Mouse (Mus musculus): Measurements from ENCODE around the gene Lrrc29. TPM values are rescaled to one million over a fixed set of nuclear protein-coding genes. Genes with fewer than 3 reads are reported as not detected.
A peak's percentile ranks its signal among the peaks of the same experiment; 100 is the strongest.

The Lrrc29 gene
- polyA plus RNA-seq, 1 experiment from 2014 or later, result 1.2 TPM

DNA sequence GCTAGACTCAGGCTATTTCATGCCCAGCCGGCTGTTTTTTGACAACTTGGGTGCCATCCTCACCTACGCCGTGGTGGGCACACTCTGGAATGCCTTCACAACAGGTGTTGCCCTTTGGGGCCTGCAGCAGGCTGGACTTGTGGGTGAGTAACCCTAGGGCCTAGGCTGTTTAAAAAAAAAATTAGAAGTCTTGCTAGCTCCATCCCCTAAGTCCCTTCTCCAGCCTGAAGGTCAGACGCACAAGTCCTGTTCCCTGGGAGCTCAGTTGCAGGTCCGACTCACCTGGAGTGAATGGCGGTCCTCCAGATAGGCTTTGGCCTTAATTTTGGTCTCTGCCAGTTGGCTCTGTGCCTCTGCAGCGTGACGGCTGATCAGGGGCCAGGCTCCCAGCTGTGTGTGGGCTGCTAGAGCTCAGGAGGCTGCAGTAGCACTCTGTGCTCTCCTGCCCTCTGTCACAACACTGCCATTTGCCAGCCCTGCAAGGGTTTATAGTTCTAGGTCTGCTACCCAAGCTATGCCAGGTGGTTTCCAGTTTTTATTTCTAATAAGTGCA is 27.6 kb upstream of the Lrrc29 start:
- WGBS, result 80% methylated on average over 8 of the region's 8 CpGs
- no peak overlapping the region for H3K4me3 ChIP-seq
- no peak for ATAC-seq (ENCODE audit: low FRiP score, low read depth)

DNA sequence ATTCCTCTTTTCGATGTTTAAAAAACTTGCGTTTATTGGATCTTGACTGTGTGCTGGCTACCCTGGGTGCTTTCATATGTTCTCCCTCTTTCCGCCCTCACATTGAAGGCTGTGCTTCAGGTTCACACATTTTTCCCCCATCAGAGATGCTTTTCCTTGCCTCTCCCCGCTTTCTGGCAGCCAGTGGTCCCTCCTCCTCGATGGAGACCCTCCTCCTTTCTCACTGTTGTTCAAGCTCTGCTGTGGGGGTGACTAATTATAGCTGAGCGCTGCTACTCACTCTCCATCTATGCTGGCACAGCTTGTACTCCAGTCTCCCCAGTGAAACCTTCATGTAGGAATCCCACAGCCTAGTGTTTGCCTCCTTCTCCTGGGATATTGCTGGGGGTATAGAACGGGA is 24.1 kb upstream of the Lrrc29 start:
- 50% methylated on average over 7 of the region's 7 CpGs for WGBS
- Histone ChIP-seq H3K9me3 (no peaks in the 10 kb centered on the region), H3K27me3 (peaks cover 25% of the 10 kb centered on the region), H3K9ac (replicated peaks) (no peak overlapping the region), H3K4me3 (peak overlapping the region; percentile 57), H3K27ac (replicated peaks) (no peak overlapping the region), H3K36me3 (no peaks in the 10 kb centered on the region), H3K4me1 (peaks cover 41% of the 10 kb centered on the region), H3K4me2 (replicated peaks) (peak overlapping the region; percentile 89)
- ATAC-seq (ENCODE audit: low FRiP score, low read depth), result no peak

More for the DNA sequence above, 27.6 kb upstream of the Lrrc29 start:
- Histone ChIP-seq H3K27ac (replicated peaks) (no peak overlapping the region), H3K36me3 (peaks cover 3% of the 10 kb centered on the region; the same call in 1 of the 2 replicates), H3K4me1 (peaks cover 16% of the 10 kb centered on the region), H3K27me3 (peaks cover 9% of the 10 kb centered on the region), H3K4me2 (replicated peaks) (no peak overlapping the region), H3K9ac (replicated peaks) (no peak overlapping the region), H3K9me3 (no peaks in the 10 kb centered on the region)

DNA sequence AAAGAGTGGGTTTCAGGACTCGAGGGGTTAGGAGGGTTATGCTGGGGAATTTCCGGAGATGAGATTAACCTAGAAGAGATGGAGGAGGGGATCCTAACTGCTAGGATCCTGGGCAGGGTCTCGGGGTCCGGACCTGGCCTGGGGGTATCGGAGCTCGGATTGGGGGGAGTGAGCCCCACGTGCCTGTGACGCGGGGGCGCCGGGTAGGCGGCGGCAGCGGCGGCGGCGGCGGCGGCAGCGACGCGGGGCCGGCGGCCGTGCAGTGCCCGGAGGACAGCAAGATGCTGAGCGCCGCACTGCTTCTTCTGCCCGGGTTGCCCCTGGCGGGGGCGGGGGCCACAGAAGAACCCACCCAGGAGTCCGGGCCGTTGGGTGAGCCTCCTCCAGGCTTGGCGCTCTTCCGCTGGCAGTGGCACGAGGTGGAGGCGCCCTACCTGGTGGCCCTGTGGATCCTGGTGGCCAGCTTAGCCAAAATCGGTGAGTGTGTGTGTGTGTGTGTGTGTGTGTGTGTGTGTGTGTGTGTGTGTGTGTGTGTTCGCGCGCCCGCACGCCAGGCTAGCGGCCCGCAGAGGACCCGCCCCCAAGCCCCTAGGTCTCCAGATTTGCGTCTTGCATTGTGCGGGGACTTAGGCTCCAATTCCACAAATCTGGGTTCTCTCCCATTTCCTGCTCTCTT is 23.2 kb upstream of the Lrrc29 start:
- H3K27ac ChIP-seq (replicated peaks), result peak overlapping the region; percentile 65
- H3K9ac ChIP-seq (replicated peaks), result peak overlapping the region; percentile 70
- H3K4me1 ChIP-seq, result peaks cover 41% of the 10 kb centered on the region
- peak overlapping the region; percentile 57 for H3K4me3 ChIP-seq
- H3K4me2 ChIP-seq (replicated peaks), result peak overlapping the region; percentile 89
- ATAC-seq (ENCODE audit: low FRiP score, low read depth), result peak; percentile 25
- no peaks in the 10 kb centered on the region for H3K36me3 ChIP-seq
- WGBS, result 1% methylated on average over 30 of the region's 48 CpGs
- no peaks in the 10 kb centered on the region for H3K9me3 ChIP-seq
- H3K27me3 ChIP-seq, result peaks cover 25% of the 10 kb centered on the region

DNA sequence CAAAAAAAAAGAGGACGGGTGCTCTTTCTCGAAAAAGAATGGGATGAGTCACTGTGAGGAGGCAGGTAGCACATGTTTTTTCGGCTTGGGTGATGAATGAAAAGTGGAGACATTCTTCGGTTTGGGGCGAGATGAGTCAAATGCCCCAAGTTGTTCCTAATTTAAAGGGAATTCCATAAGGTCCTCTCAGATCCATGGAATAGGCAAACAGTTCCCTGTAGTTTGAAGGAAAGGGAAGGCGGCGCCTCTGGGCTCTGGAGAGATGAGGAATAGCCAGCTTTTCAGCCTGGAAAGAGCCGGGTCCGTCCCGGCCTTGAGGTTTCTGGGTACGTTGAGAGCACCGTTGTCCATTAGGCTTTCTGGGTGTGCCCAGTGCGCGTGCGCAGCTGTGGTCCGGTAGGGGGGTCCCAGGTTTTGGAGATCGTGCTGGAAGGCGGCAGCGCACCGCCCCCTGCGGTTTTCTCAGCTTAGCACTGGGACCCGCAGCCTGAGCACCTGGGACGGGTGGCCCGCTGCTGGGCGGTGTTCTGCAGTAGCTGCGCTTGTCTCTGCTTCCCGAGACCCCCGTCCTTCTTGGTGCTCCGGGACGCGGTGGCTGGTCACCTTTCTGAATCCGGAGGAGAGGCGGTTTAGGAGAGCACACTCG is 22.5 kb upstream of the Lrrc29 start, which contains the start of gene Slc9a5:
Slc9a5 (plus strand) TSS at position 394 of the 646 bp plus-strand sequence.
- peak within 1 kb of the TSS; percentile 70 for H3K9ac ChIP-seq (replicated peaks)
- peak within 1 kb of the TSS; percentile 65 for H3K27ac ChIP-seq (replicated peaks)
- H3K36me3 ChIP-seq, result no peaks in the 10 kb centered on the region
- WGBS, result under 1% methylated on average over 34 of the region's 34 CpGs
- H3K27me3 ChIP-seq, result peaks cover 25% of the 10 kb centered on the region
- H3K4me1 ChIP-seq, result peaks cover 41% of the 10 kb centered on the region
- no peaks in the 10 kb centered on the region for H3K9me3 ChIP-seq
- ATAC-seq (ENCODE audit: low FRiP score, low read depth), result peak; percentile 38
- H3K4me3 ChIP-seq, result peak within 1 kb of the TSS; percentile 57
- H3K4me2 ChIP-seq (replicated peaks), result peak within 1 kb of the TSS; percentile 89

DNA sequence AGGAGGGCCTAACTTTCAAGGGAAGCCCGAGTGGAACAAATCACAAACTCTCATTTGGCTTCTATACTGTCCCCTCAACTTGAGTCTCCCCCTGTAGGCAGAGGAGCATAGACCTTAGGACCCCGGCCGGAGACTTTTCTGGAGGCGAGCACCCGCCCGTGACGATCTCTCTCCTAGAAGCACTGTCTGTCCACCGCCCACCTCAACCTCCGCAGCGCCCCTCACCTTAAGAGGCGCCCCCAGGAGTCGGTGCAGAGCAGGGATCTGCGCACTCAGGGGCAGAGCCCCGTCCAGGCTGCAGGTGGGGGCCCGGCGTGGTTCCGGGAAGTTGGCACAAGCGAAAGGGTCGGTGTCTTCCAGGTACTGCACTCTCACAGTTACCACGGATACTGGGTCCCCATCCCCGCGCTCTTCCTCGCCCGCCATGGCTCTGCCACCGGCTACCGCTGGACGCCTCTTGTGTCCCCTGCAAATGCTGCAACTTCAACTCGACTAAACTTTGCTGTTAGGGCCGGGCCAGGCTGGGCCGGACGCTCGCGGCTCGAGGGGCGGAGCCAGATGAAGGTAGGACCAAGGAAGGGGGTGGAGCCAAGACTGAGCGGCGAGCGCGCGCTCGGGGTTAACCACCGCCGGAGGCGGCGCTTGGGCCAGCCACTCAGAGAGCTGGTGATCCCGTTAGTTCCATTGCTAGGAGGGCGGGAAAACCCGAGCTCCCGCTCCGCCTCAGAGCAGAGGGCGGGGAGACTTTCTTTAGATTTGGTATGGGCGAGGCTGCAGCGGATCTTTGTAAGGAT is 21.5 kb upstream of the Lrrc29 start, which contains the start of gene Fhod1:
Fhod1 (minus strand) TSS at position 526 of the 794 bp plus-strand sequence.
- Histone ChIP-seq H3K27ac (replicated peaks) (peak within 1 kb of the TSS; percentile 65), H3K4me3 (peak within 1 kb of the TSS; percentile 57), H3K9ac (replicated peaks) (peak within 1 kb of the TSS; percentile 70), H3K9me3 (no peaks in the 10 kb centered on the region), H3K36me3 (no peaks in the 10 kb centered on the region), H3K4me2 (replicated peaks) (peak within 1 kb of the TSS; percentile 89), H3K4me1 (peaks cover 41% of the 10 kb centered on the region), H3K27me3 (peaks cover 25% of the 10 kb centered on the region)
- under 1% methylated on average over 53 of the region's 53 CpGs for WGBS
- ATAC-seq (ENCODE audit: low FRiP score, low read depth), result peak; percentile 87

DNA sequence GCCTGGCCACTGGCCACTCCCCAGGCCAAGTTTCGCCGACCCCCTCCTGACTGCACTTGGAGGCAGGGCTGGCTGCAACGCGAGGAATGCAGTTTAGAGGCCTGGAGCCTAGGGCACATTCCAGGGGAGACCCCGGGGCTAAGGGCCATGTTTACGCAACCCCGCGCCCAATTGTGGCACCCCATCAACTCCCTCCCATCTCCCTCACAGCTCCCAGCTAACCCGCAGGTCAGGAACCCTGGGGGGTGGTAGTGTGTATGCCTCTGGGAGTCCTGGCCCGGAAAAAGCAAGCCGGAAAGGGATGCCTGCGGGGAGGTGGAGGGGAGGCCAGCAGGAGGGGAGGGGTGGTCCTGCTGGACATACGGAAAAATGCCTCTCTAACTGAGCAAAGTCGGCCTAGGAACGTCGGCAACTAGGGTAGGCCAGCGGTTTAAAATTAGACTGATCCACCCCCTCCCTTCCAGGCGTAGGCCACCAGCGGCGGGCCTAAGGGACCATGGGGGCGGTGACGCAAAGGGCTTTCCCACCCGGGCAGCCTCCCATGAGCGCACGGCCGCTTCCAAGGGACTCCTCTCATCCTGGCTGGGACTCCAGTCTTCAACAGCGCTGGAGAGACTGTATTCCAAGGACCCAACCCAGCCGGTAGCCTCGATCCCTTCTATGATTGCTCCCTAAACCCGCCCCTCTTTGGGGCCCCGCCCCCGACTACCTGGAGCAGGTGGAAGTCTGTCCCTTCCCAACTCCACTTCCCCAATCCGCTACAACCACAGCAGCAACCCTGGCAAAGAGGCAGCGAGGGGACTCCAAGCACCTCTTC is 20.7 kb upstream of the Lrrc29 start:
- peaks cover 41% of the 10 kb centered on the region for H3K4me1 ChIP-seq
- peak overlapping the region; percentile 58 for H3K9ac ChIP-seq (replicated peaks)
- WGBS, result 2% methylated on average over 34 of the region's 34 CpGs
- H3K9me3 ChIP-seq, result no peaks in the 10 kb centered on the region
- H3K4me3 ChIP-seq, result peak overlapping the region; percentile 57
- H3K27ac ChIP-seq (replicated peaks), result 0 out of 2 replicates have a peak overlapping the region, but pooled peaks have one; percentile 49
- H3K27me3 ChIP-seq, result peaks cover 25% of the 10 kb centered on the region
- peak; percentile 24 for ATAC-seq (ENCODE audit: low FRiP score, low read depth)
- H3K4me2 ChIP-seq (replicated peaks), result peak overlapping the region; percentile 89
- no peaks in the 10 kb centered on the region for H3K36me3 ChIP-seq

DNA sequence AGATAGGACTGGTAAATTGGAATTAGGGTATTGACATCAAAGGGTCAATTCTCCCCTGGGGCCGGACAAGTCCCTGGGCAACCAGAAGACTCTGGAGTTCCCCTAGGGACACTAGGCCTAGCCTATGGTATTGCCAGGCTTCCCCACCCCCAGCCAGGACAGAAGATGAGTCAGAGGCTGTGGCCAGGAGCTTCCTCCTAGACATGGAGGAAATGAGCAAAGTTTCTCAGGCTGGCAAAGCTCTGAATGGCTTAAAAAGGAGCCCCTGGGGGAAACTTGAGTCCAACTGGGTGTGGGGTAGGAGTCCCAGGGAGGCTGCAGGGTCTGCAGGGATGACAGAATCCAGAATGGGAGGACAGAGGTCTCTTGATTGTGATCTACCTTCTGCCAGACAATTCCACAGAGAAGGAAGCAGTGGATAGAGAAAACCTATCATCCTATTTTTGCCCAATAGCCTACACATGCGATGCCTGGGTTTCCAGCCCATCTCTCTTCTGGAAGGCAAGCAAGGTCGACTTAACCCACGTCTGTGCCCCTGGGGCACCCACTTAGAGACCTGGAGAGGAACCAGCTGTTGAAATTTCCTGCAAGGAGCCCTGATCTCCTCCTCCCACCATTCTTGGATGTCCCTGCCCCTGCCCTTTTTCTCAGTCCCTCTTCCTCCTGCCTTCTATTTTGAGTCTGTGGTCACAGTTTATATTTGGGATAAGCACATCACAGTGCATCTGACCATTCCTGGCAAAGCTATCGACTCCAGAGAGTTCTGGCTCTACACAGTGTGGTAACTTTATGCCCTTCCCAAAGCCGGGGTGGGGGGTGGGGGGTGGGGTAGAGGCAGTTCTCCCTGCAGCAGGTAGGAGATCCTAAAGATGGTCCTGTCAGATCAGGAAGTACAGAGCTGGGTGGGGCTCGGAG is 19.2 kb upstream of the Lrrc29 start:
- no peak for ATAC-seq (ENCODE audit: low FRiP score, low read depth)
- WGBS, result 80% methylated on average over 7 of the region's 7 CpGs
- H3K36me3 ChIP-seq, result no peaks in the 10 kb centered on the region
- no peak overlapping the region for H3K4me3 ChIP-seq
- H3K4me2 ChIP-seq (replicated peaks), result no peak overlapping the region
- peaks cover 37% of the 10 kb centered on the region for H3K4me1 ChIP-seq
- peaks cover 18% of the 10 kb centered on the region for H3K27me3 ChIP-seq
- H3K27ac ChIP-seq (replicated peaks), result no peak overlapping the region
- peak overlapping the region; percentile 29 for H3K9ac ChIP-seq (replicated peaks)
- no peaks in the 10 kb centered on the region for H3K9me3 ChIP-seq

DNA sequence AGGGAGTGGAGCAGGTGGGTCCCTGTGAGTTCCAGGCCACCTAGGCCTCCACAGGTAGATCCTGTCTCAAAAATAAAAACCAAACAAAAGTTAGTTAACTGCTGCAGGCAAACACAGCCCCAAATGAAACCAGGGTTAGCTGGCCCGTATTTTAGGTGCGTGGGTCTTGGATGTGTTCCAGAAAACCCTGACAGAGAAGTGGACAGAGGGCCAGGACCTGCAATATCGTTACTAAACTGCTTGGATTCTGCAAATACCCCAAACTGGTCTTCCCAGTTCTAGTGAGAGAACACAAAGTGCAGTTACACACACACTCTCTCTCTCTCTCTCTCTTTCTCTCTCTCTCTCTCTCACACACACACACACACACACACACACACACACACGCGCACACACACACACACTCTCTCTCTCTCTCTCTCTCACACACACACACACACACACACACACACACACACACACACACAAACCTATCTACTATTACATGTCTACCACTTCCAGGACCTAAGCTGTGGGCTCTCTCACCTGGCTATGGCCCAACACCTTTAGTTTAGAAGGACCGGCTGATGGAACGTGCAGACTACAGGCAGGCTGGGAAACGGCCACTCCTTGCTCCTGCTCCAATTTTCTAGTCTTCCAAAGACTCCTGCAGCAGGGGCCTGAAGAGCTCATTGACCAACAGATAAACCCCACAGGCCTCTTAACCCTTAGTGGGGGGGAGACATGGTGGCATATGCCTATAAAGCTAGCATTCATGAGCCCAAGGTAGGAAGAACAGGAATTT is 17.9 kb upstream of the Lrrc29 start:
- 73% methylated on average over 8 of the region's 8 CpGs for WGBS
- Histone ChIP-seq H3K4me1 (peaks cover 24% of the 10 kb centered on the region), H3K27ac (replicated peaks) (no peak overlapping the region), H3K36me3 (no peaks in the 10 kb centered on the region), H3K4me3 (no peak overlapping the region), H3K27me3 (peaks cover 16% of the 10 kb centered on the region), H3K4me2 (replicated peaks) (no peak overlapping the region), H3K9me3 (no peaks in the 10 kb centered on the region), H3K9ac (replicated peaks) (no peak overlapping the region)
- ATAC-seq (ENCODE audit: low FRiP score, low read depth), result no peak

DNA sequence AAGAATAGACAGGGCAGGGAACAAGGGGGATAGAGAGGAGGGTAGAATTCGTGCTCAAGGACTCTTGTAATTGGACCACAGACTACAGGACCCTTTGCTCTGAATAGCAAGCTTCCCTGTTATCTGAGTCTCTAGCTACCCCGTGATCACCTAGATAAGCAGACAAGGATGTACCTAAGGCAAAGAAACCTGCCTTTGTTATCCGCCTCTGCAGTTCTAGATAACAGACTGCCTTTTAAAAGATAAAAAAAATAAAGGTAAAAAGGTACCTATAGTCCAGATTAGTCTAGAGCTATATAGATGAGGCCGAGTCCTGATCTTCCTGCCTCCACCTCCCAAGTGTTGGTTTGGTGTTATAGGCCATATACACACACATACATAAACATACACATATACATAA is 16.7 kb upstream of the Lrrc29 start:
- Histone ChIP-seq H3K27ac (replicated peaks) (no peak overlapping the region), H3K9me3 (no peaks in the 10 kb centered on the region), H3K36me3 (no peaks in the 10 kb centered on the region), H3K4me1 (peaks cover 21% of the 10 kb centered on the region), H3K4me3 (no peak overlapping the region), H3K27me3 (peaks cover 16% of the 10 kb centered on the region), H3K9ac (replicated peaks) (no peak overlapping the region), H3K4me2 (replicated peaks) (no peak overlapping the region)
- ATAC-seq (ENCODE audit: low FRiP score, low read depth), result no peak
- 88% methylated on average over 4 of the region's 4 CpGs for WGBS

DNA sequence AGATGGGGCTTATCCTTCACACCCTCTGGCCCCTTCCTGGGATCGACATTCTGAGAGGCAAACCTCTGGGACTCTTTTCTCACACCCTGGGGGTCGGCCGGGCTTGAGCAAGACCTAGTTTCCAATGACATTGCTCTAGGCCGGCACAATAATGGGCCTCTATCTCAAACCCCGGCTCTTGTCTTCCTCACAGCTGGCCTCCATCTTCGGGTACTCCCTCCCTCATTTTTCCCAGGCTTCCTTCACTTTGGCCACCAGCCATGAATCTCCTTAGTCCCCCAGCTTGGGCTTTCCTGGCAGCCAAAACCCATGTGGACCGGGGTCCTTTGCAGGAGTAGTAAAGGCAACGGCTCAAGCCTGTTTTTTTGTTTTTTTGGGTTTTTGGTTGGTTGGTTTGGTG is 15.3 kb upstream of the Lrrc29 start:
- WGBS, result 62% methylated on average over 8 of the region's 8 CpGs
- no peak overlapping the region for H3K9ac ChIP-seq (replicated peaks)
- ATAC-seq (ENCODE audit: low FRiP score, low read depth), result no peak

More for the DNA sequence above, 15.3 kb upstream of the Lrrc29 start:
- Histone ChIP-seq H3K27me3 (peaks cover 4% of the 10 kb centered on the region), H3K4me3 (no peak overlapping the region), H3K4me1 (peaks cover 9% of the 10 kb centered on the region), H3K9me3 (no peaks in the 10 kb centered on the region), H3K27ac (replicated peaks) (no peak overlapping the region), H3K4me2 (replicated peaks) (no peak overlapping the region), H3K36me3 (0 out of 2 replicates have a peak, but pooled peaks cover 5% of the 10 kb centered on the region)

Data from midbrain, embryonic 12.5 days (tissue).